ENCODE assay signal across 8 mouse cellular contexts in genomic region chr19:45675720-45676581, GRCm38 (mm10). TPM values are rescaled to one million over a fixed set of nuclear protein-coding genes. Genes with fewer than 3 reads are reported as not detected.
DNase-seq lines count a peak whose midpoint lies in the region; ATAC-seq and TF ChIP-seq lines count a peak whose summit lies in the region.

No protein-coding gene starts in this region.

- TF ChIP-seq EP300 in heart, adult 2 months (IDR thresholded peaks at IDR 0.05; ENCODE audit: insufficient read depth, low read depth, low read length), result no peak

- H3K36me3 ChIP-seq in heart, adult 2 months (ENCODE audit: control insufficient read depth, insufficient read depth, low read length), result peaks cover 2% of the 10 kb centered on the region
- no peaks in the 10 kb centered on the region for H3K36me3 ChIP-seq in heart, embryonic 11.5 days (ENCODE audit: control insufficient read depth, insufficient read depth, low read length)
- no peaks in the 10 kb centered on the region for H3K36me3 ChIP-seq in liver, adult 2 months (ENCODE audit: control insufficient read depth, insufficient read depth, low read length)
- no peaks in the 10 kb centered on the region for H3K36me3 ChIP-seq in neural tube, embryonic 14.5 days (ENCODE audit: control insufficient read depth, insufficient read depth, low read length)

- H3K4me1 ChIP-seq in heart, adult 2 months (ENCODE audit: control insufficient read depth, insufficient read depth, low read length), result no peaks in the 10 kb centered on the region; the same call in 1 of the 2 replicates
- H3K4me1 ChIP-seq in bone marrow macrophage, adult 2 months (ENCODE audit: control insufficient read depth, insufficient read depth, low read length), result peaks cover 7% of the 10 kb centered on the region
- H3K4me1 ChIP-seq in heart, embryonic 11.5 days (ENCODE audit: control insufficient read depth, insufficient read depth, low read length), result peaks cover 5% of the 10 kb centered on the region
- peaks cover 5% of the 10 kb centered on the region for H3K4me1 ChIP-seq in liver, adult 2 months (ENCODE audit: control insufficient read depth, insufficient read depth, low read length)
- peaks cover 8% of the 10 kb centered on the region; the same call in 1 of the 2 replicates for H3K4me1 ChIP-seq in neural tube, embryonic 14.5 days (ENCODE audit: control insufficient read depth, insufficient read depth, low read length)

- peak overlapping the region; percentile 56 for H3K9ac ChIP-seq in heart, adult 2 months (ENCODE audit: low read depth, low read length)
- H3K9ac ChIP-seq in heart, embryonic 11.5 days (ENCODE audit: low read depth, low read length), result peak overlapping the region; percentile 61
- peak overlapping the region; percentile 22; the same call in 1 of the 2 replicates for H3K9ac ChIP-seq in liver, adult 2 months (ENCODE audit: low read depth, low read length)
- no peak overlapping the region for H3K9ac ChIP-seq in neural tube, embryonic 14.5 days (replicated peaks; ENCODE audit: low read depth, low read length)

- H3K4me2 ChIP-seq in heart, embryonic 11.5 days, result peak overlapping the region; percentile 85
- peak overlapping the region; percentile 40 for H3K4me2 ChIP-seq in neural tube, embryonic 14.5 days (ENCODE audit: low read depth, low read length)

- peaks cover 4% of the 10 kb centered on the region for H3K27me3 ChIP-seq in heart, adult 2 months (ENCODE audit: control insufficient read depth, insufficient read depth, low read length)
- peaks cover 7% of the 10 kb centered on the region; the same call in 1 of the 2 replicates for H3K27me3 ChIP-seq in heart, embryonic 11.5 days (ENCODE audit: control insufficient read depth, insufficient read depth, low read length)
- peaks cover 7% of the 10 kb centered on the region; the same call in 1 of the 2 replicates for H3K27me3 ChIP-seq in liver, adult 2 months (ENCODE audit: control insufficient read depth, insufficient read depth, low read length)
- H3K27me3 ChIP-seq in neural tube, embryonic 14.5 days (ENCODE audit: control insufficient read depth, insufficient read depth, low read length), result peaks cover 9% of the 10 kb centered on the region; the same call in 1 of the 2 replicates

- no peaks in the 10 kb centered on the region for H3K79me2 ChIP-seq in heart, adult 2 months (replicated peaks; ENCODE audit: control insufficient read depth, insufficient read depth, low read length)
- no peaks in the 10 kb centered on the region for H3K79me2 ChIP-seq in liver, adult 2 months (ENCODE audit: control insufficient read depth, insufficient read depth, low read length)

- no peaks in the 10 kb centered on the region for H3K9me3 ChIP-seq in heart, embryonic 11.5 days (replicated peaks; ENCODE audit: control insufficient read depth, low read length)
- H3K9me3 ChIP-seq in neural tube, embryonic 14.5 days (ENCODE audit: control insufficient read depth, low read length), result no peaks in the 10 kb centered on the region

- no peak for TF ChIP-seq POLR2A in heart, adult 2 months (IDR thresholded peaks at IDR 0.05; ENCODE audit: insufficient read depth, low read depth, low read length)
- no peak for TF ChIP-seq POLR2A in bone marrow macrophage, adult 2 months (IDR thresholded peaks at IDR 0.05; ENCODE audit: borderline replicate concordance, low read depth, low read length)
- no peak for TF ChIP-seq POLR2A in liver, adult 2 months (IDR thresholded peaks at IDR 0.05; ENCODE audit: extremely low read depth, insufficient read depth, low read length)

- no peak for ATAC-seq in heart, embryonic 11.5 days (replicated peaks; ENCODE audit: insufficient number of reproducible peaks, low FRiP score, low TSS enrichment)
- ATAC-seq in neural tube, embryonic 14.5 days (ENCODE audit: low read depth), result no peak

- WGBS in heart, adult 2 months, result 4% methylated on average over 38 of the region's 38 CpGs
- under 1% methylated on average over 38 of the region's 38 CpGs for WGBS in heart, embryonic 11.5 days (ENCODE audit: insufficient replicate concordance)
- 2% methylated on average over 38 of the region's 38 CpGs for WGBS in liver, adult 2 months
- WGBS in neural tube, embryonic 14.5 days, result under 1% methylated on average over 38 of the region's 38 CpGs

- intact Hi-C loops in heart, adult 2 months (cut with DNase I), result loop anchor here (2.0 kb wide), 1 partner anchor 17 kb away; no protein-coding TSS in a partner anchor
- intact Hi-C loops in heart, postnatal 25 days (cut with DNase I), result loop anchor here (5.0 kb wide), 2 partner anchors 36 to 99 kb away; no protein-coding TSS in a partner anchor

- H3K27ac ChIP-seq in heart, adult 2 months, result no peak overlapping the region
- H3K27ac ChIP-seq in bone marrow macrophage, adult 2 months (ENCODE audit: insufficient read depth, low read depth, low read length), result no peak overlapping the region
- no peak overlapping the region for H3K27ac ChIP-seq in heart, embryonic 11.5 days (ENCODE audit: low read depth, low read length)
- H3K27ac ChIP-seq in liver, adult 2 months (replicated peaks; ENCODE audit: insufficient read depth, low read depth, low read length), result no peak overlapping the region
- no peak overlapping the region for H3K27ac ChIP-seq in neural tube, embryonic 14.5 days (ENCODE audit: low read depth, low read length)

- H3K4me3 ChIP-seq in heart, adult 2 months, result peak overlapping the region; percentile 28
- peak overlapping the region; percentile 54 for H3K4me3 ChIP-seq in bone marrow macrophage, adult 2 months (ENCODE audit: insufficient read depth, low read length)
- peak overlapping the region; percentile 48 for H3K4me3 ChIP-seq in heart, embryonic 11.5 days (ENCODE audit: low read depth, low read length)
- peak overlapping the region; percentile 47; the same call in 1 of the 2 replicates for H3K4me3 ChIP-seq in liver, adult 2 months (ENCODE audit: insufficient read depth, low read depth, low read length)
- H3K4me3 ChIP-seq in neural tube, embryonic 14.5 days (ENCODE audit: low read depth, low read length), result peak overlapping the region; percentile 12; the same call in 1 of the 2 replicates

- TF ChIP-seq CTCF in heart, adult 2 months (IDR thresholded peaks at IDR 0.05), result no peak
- TF ChIP-seq CTCF in bone marrow macrophage, adult 2 months (IDR thresholded peaks at IDR 0.05; ENCODE audit: low read depth, low read length), result no peak
- no peak for TF ChIP-seq CTCF in liver, adult 2 months (IDR thresholded peaks at IDR 0.05; ENCODE audit: low read depth, low read length)

- DNase-seq in heart, adult 2 months, result peak; percentile 34 to 38
- DNase-seq in heart, postnatal 25 days (ENCODE audit: low spot score), result no peak
- DNase-seq in liver, adult 2 months (ENCODE audit: extremely low read depth, low read depth, low spot score), result peak; percentile 40
- DNase-seq in right cerebral cortex, postnatal 4 days, result no peak
- DNase-seq in ovary, postnatal 10 days (ENCODE audit: low spot score), result no peak

RNA-seq across cellular contexts. Expression of gene Fbxw4, which starts 15.8 kb away (rescaled TPM):
- 10 to 100 TPM; 28.1 to 31.2 TPM for total RNA-seq in heart, adult 2 months (2021)
- polyA plus RNA-seq in heart, adult 2 months (2012; rRNA removed), result 61.5 and 73.0 TPM in 2 replicates
- 10 to 100 TPM; 29.7 to 30.4 TPM for total RNA-seq in heart, postnatal 25 days (2021)
- polyA plus RNA-seq in bone marrow macrophage, adult 2 months (2012; ENCODE audit: insufficient read depth, insufficient read length, missing spikeins), result 50.3 and 55.6 TPM in 2 replicates
- 2.7 and 4.2 TPM in 2 replicates for polyA plus RNA-seq in heart, embryonic 11.5 days (2014; fragmentation: Nextera tagmentation; extraction: Ambion mirVana)
- 10.0 and 14.6 TPM in 2 replicates for total RNA-seq in liver, adult 2 months (2014; rRNA removed)
- polyA plus RNA-seq in liver, adult 2 months (2012; rRNA removed), result 41.5 and 44.6 TPM in 2 replicates
- polyA plus RNA-seq in neural tube, embryonic 14.5 days (2014; fragmentation: Nextera tagmentation; extraction: Ambion mirVana), result 6.8 and 8.4 TPM in 2 replicates

Comparison
In these comparisons a context has a peak if more than half of its experiments do, and no peak if none do; other contexts are left out.
1. DNase-seq: peak in heart, adult 2 months (2 of 2) and liver, adult 2 months (single experiment); none in heart, postnatal 25 days (single experiment), right cerebral cortex, postnatal 4 days (single experiment) and ovary, postnatal 10 days (single experiment).
2. Peak in every context shown above with its lines, with median percentiles within 50 percentile points of each other: H3K4me3 ChIP-seq.